Mouse (Mus musculus) lung, postnatal 4 days (tissue): ENCODE results near the gene Elavl4.

Experiments
- DNase-seq, 2 experiments: peaks; one replicate each; pipeline ENCODE4 v3.0.0; 2021

Gene Elavl4

GRCm38 (mm10) chr4:110351178-110352000 lies at the start of gene Elavl4:
Gene Elavl4 (minus strand): TSS chr4:110351909.
- DNase-seq: peak; percentile 38 to 40

GRCm38 (mm10) chr4:110397618-110398045 lies 45.9 kb upstream of the Elavl4 start, which contains the start of gene Agbl4:
Gene Agbl4 (plus strand): TSS chr4:110397661.
- peak; percentile 38 to 67 for DNase-seq

- DNase-seq: no peak
Measured at GRCm38 (mm10) chr4:110396221-110396620, 44.5 kb upstream of the Elavl4 start.

- no peak for DNase-seq
Measured at GRCm38 (mm10) chr4:110360568-110360967, 8.9 kb upstream of the Elavl4 start.

GRCm38 (mm10) chr4:110352001-110352369 lies 276 bp upstream of the Elavl4 start:
- DNase-seq: no peak

GRCm38 (mm10) chr4:110350856-110351177 lies 892 bp downstream of the Elavl4 start:
- DNase-seq: no peak

- DNase-seq: no peak
Measured at GRCm38 (mm10) chr4:110323912-110324311, 27.8 kb downstream of the Elavl4 start.

- DNase-seq: no peak
Measured at GRCm38 (mm10) chr4:110312126-110312525, 39.6 kb downstream of the Elavl4 start.

- no peak for DNase-seq
Measured at GRCm38 (mm10) chr4:110306972-110307371, 44.7 kb downstream of the Elavl4 start.

- no peak for DNase-seq
Measured at GRCm38 (mm10) chr4:110306559-110306958, 45.1 kb downstream of the Elavl4 start.

- no peak for DNase-seq
Measured at GRCm38 (mm10) chr4:110295793-110296192, 55.9 kb downstream of the Elavl4 start.

GRCm38 (mm10) chr4:110293238-110293637 lies 58.5 kb downstream of the Elavl4 start:
- DNase-seq: no peak

GRCm38 (mm10) chr4:110292471-110292870 lies 59.2 kb downstream of the Elavl4 start:
- no peak for DNase-seq

- no peak for DNase-seq
Measured at GRCm38 (mm10) chr4:110290544-110291095, 61.1 kb downstream of the Elavl4 start.

- no peak for DNase-seq
Measured at GRCm38 (mm10) chr4:110290056-110290455, 61.7 kb downstream of the Elavl4 start.

- no peak for DNase-seq
Measured at GRCm38 (mm10) chr4:110287412-110288067, 64.2 kb downstream of the Elavl4 start.

GRCm38 (mm10) chr4:110286841-110287240 lies 64.9 kb downstream of the Elavl4 start:
- DNase-seq: no peak

- DNase-seq: no peak
Measured at GRCm38 (mm10) chr4:110286371-110286781, 65.3 kb downstream of the Elavl4 start.

GRCm38 (mm10) chr4:110285346-110286330 lies 66.1 kb downstream of the Elavl4 start:
- DNase-seq: no peak

GRCm38 (mm10) chr4:110284446-110284845 lies 67.3 kb downstream of the Elavl4 start:
- no peak for DNase-seq

- DNase-seq: no peak
Measured at GRCm38 (mm10) chr4:110270046-110270445, 81.7 kb downstream of the Elavl4 start.

GRCm38 (mm10) chr4:110266804-110267575 lies 84.7 kb downstream of the Elavl4 start:
- no peak for DNase-seq
